Mouse (Mus musculus): ENCODE data around the gene Olfr148. TPM values are rescaled to one million over a fixed set of nuclear protein-coding genes. Genes with fewer than 3 reads are reported as not detected.

Olfr148 gene
- total RNA-seq (2021) (not detected), polyA plus RNA-seq (2012; rRNA removed) (not detected in 2 replicates)
- long read RNA-seq, result 0 reads

- no peak for DNase-seq
These were observed at the start of gene Olfr148 for GRCm38 (mm10) chr9:39610355-39610754. Gene Olfr148 (plus strand): TSS chr9:39610655.

DNA sequence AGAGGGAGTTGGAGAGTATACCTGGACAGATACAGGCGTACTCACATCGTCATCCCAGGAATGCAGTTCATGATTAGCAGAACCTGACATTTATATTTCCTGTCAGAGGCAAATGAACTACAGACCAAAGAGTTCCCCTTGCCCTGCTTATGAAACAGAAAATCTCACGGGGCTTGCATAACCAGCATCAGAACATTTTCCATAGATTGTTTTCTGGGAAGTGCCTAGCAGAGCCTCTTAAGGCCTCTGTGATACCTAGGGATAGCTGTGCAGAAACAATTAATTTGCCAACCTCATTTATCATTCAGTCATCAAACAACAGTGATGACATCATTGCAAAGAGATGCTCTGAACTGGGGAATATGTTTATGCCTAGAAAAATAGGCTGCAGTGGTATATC, 35.0 kb upstream of the Olfr148 start, which contains the start of gene Olfr959:
Gene Olfr959, minus strand, starts transcription at position 101 of the 400 bp plus-strand sequence.
- DNase-seq, result no peak

DNA sequence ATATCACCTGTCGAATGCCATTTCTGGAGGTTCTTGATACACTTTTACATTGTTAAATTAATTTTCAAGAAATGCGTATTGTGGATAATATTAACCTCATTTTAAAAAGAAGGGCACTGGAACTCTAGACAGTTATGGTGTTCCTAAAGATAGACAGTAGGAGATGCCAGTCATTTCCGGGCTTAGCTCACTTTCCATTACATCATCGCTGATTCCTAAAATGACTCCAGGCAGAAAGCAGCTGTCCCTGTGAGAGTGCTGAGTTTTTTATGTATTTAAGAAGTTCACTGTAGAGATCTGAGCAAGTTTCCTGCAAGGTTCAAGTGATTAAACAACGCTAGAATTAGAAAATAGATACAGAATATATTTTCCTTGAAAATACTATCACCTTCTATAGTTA, 33.4 kb upstream of the Olfr148 start:
- no peak for DNase-seq

- DNase-seq, result no peak
These were observed 7.7 kb upstream of the Olfr148 start for GRCm38 (mm10) chr9:39602536-39603332.

- peak; percentile 5 for DNase-seq
These were observed 7.1 kb upstream of the Olfr148 start for GRCm38 (mm10) chr9:39603333-39603845.

DNA sequence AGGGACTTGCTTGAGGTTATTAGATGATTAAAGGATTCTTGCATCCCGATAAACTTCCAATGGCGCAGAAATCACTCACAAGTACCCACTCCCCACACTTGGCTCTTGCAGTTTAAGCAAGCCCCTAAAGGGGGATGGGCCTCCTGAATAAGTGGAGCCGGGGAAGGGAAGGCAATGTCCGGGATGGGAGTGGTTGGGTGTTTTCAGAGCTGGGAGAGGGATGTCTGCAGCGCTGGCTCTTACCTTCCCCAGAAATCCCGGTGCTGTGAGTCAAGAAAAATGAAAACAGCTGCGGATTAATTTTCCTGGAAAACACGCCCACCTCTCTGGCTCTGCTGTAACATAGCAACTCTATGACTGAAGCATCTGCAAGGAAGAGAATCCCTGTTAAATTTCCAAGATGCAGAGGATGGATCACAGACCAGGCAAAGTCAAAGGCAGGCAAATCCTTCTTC, 6.4 kb upstream of the Olfr148 start, which contains the start of gene AW551984:
Gene AW551984, minus strand, starts transcription at position 405 of the 455 bp plus-strand sequence.
- no peak for DNase-seq

GRCm38 (mm10) chr9:39608497-39608896, 2.0 kb upstream of the Olfr148 start:
- DNase-seq, result no peak

DNA sequence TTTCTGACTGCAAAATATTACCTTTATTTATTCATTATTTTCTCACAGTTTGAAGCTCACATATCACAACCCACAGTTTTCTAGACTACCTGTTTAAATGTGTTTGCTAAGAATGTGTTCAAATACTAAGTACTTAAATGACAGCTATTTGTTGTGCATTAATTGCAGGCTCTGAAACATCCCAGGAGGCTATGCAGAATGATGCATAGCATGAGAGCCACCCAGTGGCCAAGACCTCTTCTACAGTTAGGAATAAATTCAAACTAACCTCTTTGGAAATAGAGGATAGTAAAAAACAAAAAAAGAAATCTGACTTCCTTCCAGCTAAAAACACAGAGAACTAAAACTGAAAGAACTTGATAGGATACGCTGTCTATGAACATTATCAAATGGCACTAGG, 1.5 kb downstream of the Olfr148 start:
- DNase-seq, result no peak

- DNase-seq, result no peak
These were observed 10.6 kb downstream of the Olfr148 start, which contains the start of gene Olfr960 for GRCm38 (mm10) chr9:39621073-39621472. Gene Olfr960 (plus strand): TSS chr9:39621373.

DNA sequence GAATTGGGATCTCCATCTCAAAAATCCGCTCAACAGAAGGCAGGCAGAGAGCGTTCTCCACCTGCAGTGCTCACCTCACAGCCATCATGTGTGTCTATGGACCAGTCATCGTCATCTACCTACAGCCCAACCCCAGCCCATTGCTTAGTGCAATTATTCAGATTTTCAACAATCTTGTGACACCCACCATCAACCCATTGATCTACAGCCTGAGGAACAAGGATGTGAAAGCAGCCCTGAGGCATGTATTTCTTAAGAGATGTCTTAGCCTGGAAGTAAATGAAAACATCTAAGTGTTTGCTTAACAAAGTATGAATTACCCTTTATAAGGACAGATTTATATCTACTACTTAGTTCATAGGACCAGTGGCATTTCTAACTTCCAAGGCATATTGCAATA, 13.3 kb downstream of the Olfr148 start:
- no peak for DNase-seq

DNA sequence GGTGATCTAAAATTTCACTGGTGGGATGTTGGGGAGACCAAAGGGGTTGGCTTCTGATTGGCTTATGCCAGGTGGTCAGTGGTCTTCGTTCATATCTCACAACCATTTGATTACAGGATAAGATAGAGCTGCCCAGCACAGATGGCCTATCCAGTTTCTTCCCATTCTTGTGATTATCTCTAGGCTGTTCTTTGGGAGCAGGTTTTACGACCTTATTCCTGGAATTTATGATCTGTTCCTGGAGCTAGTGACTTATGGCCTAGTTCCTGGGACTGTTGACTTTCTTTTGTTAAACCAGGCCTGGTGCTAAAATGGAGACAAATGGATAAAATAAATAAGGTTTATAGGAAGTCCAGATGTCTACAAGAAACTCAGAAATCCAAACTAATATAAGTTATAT, 14.3 kb downstream of the Olfr148 start:
- DNase-seq, result no peak

DNA sequence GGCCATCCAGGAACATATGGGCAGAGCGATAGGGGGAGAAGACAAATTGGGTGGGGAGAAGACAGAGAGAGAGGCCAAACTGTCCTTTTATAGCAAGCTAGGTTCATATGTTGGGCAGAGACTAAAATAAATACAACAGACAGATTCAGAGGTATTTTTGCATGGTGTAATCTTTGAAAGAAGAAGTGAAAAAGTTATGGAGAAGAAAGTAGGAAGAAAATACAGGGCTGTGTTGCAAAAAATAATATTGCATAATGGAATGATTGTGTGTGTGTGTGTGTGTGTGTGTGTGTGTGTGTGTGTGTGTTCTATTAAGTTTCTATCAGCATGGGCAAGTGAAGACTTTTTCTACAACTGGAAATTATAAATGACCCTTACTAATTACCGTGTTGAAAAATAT, 18.6 kb downstream of the Olfr148 start:
- no peak for DNase-seq

DNA sequence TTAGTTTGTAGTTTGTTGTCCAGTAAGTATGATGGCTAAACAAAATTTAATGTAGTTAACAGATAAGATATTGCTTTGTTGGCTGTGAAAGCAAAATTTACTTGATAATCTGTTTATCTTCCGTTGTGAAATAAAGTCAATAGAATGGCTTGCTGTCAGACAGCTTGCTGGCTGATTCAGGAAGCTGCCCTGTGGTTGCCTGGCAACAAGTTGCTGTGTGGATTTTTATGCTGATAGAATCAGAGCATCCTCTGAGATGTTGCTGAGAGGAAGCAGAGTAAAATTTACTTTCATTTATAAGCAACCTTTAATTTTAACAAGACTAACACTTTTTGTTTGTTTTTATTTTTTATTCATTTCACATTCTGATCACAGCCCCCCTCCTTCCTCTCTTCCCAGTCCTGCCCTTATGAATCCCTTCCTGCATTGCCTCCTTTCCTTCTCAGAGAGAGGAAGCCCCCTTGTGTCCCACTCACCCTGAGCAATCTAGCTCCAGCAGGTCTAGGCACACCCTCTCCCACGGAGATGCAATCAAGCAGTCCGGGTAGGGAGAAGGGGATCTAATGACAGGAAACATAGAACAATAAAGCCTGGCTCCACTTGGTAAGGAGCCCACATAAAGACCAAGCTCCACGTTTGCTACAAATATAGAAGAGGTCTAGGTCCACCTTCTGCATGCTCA, 23.6 kb downstream of the Olfr148 start:
- no peak for DNase-seq

- DNase-seq, result no peak
These were observed 34.3 kb downstream of the Olfr148 start, which contains the start of gene Olfr961 for GRCm38 (mm10) chr9:39644785-39645184. Gene Olfr961 (plus strand): TSS chr9:39645085.

GRCm38 (mm10) chr9:39647382-39647781, 36.9 kb downstream of the Olfr148 start:
- DNase-seq, result no peak

DNA sequence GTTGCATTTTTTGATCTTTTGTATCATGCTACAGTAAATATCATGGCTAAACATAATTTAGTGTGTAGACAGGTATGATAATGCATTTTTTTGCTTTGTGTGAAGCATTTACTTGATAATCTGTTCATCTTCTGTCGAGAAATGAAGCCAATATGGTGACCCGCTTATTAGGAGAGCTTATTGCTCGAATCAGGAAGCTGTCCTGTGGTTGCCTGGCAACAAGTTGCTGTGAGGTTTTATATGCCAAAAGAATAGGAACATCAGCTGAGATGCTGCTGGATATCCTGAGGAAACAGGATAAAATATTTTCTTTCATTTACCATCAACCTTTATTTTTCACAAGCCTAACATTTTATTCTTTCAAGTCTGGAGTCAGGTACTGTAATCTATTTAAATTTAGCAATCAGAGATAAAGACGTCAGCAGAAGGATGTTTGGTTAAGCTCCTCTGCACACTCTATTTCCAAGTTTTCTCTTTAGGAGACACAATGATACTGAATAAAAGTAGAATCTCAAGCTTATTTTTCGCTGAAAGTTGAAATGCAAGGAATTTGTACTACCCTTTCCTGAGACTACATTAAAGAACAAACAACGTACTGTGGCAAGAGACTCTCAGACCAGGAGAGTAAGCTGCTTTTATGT, 44.4 kb downstream of the Olfr148 start:
- no peak for DNase-seq

Other genes with a start within 250 kb of the Olfr148 start
- not detected for gene Olfr951, start 223.2 kb upstream of the Olfr148 start, total RNA-seq (2021)
- gene Olfr951, start 223.2 kb upstream of the Olfr148 start, polyA plus RNA-seq (2012; rRNA removed), result not detected in 2 replicates
- gene Olfr952, start 183.5 kb upstream of the Olfr148 start, total RNA-seq (2021), result not detected
- not detected in 2 replicates for gene Olfr952, start 183.5 kb upstream of the Olfr148 start, polyA plus RNA-seq (2012; rRNA removed)
- gene Olfr954, start 154.0 kb upstream of the Olfr148 start, total RNA-seq (2021), result not detected
- gene Olfr954, start 154.0 kb upstream of the Olfr148 start, polyA plus RNA-seq (2012; rRNA removed), result not detected in 2 replicates
- not detected for gene Olfr955, start 138.7 kb upstream of the Olfr148 start, total RNA-seq (2021)
- gene Olfr955, start 138.7 kb upstream of the Olfr148 start, polyA plus RNA-seq (2012; rRNA removed), result not detected in 2 replicates
- not detected for gene Olfr44, start 116.7 kb upstream of the Olfr148 start, total RNA-seq (2021)
- not detected in 2 replicates for gene Olfr44, start 116.7 kb upstream of the Olfr148 start, polyA plus RNA-seq (2012; rRNA removed)
- gene Olfr957, start 94.8 kb upstream of the Olfr148 start, total RNA-seq (2021), result not detected
- not detected in 2 replicates for gene Olfr957, start 94.8 kb upstream of the Olfr148 start, polyA plus RNA-seq (2012; rRNA removed)
- gene Olfr958, start 56.6 kb upstream of the Olfr148 start, total RNA-seq (2021), result not detected
- gene Olfr958, start 56.6 kb upstream of the Olfr148 start, polyA plus RNA-seq (2012; rRNA removed), result not detected in 2 replicates
- gene Olfr959, start 35.1 kb upstream of the Olfr148 start, total RNA-seq (2021), result not detected
- gene Olfr959, start 35.1 kb upstream of the Olfr148 start, polyA plus RNA-seq (2012; rRNA removed), result not detected in 2 replicates
- gene AW551984, start 6.3 kb upstream of the Olfr148 start, total RNA-seq (2021), result 10 to 100 TPM in 1 of 2 experiments, 1 to 10 TPM in 1; 9.0 to 12.1 TPM
- gene AW551984, start 6.3 kb upstream of the Olfr148 start, polyA plus RNA-seq (2012; rRNA removed), result 9.0 and 15.0 TPM in 2 replicates
- gene Olfr960, start 10.7 kb downstream of the Olfr148 start, total RNA-seq (2021), result not detected
- not detected in 2 replicates for gene Olfr960, start 10.7 kb downstream of the Olfr148 start, polyA plus RNA-seq (2012; rRNA removed)
- gene Olfr961, start 34.4 kb downstream of the Olfr148 start, total RNA-seq (2021), result not detected
- gene Olfr961, start 34.4 kb downstream of the Olfr148 start, polyA plus RNA-seq (2012; rRNA removed), result not detected in 2 replicates
- gene Olfr963, start 56.5 kb downstream of the Olfr148 start, total RNA-seq (2021), result not detected
- not detected in 2 replicates for gene Olfr963, start 56.5 kb downstream of the Olfr148 start, polyA plus RNA-seq (2012; rRNA removed)
- gene Olfr149, start 96.5 kb downstream of the Olfr148 start, total RNA-seq (2021), result not detected
- not detected in 2 replicates for gene Olfr149, start 96.5 kb downstream of the Olfr148 start, polyA plus RNA-seq (2012; rRNA removed)
- gene Olfr965, start 100.7 kb downstream of the Olfr148 start, total RNA-seq (2021), result not detected
- not detected in 2 replicates for gene Olfr965, start 100.7 kb downstream of the Olfr148 start, polyA plus RNA-seq (2012; rRNA removed)
- not detected for gene Olfr150, start 120.3 kb downstream of the Olfr148 start, total RNA-seq (2021)
- not detected in 2 replicates for gene Olfr150, start 120.3 kb downstream of the Olfr148 start, polyA plus RNA-seq (2012; rRNA removed)
- not detected for gene Olfr967, start 135.6 kb downstream of the Olfr148 start, total RNA-seq (2021)
- not detected in 2 replicates for gene Olfr967, start 135.6 kb downstream of the Olfr148 start, polyA plus RNA-seq (2012; rRNA removed)
- not detected for gene Olfr968, start 172.6 kb downstream of the Olfr148 start, total RNA-seq (2021)
- gene Olfr968, start 172.6 kb downstream of the Olfr148 start, polyA plus RNA-seq (2012; rRNA removed), result not detected in 2 replicates
- gene Olfr969, start 180.3 kb downstream of the Olfr148 start, total RNA-seq (2021), result not detected
- gene Olfr969, start 180.3 kb downstream of the Olfr148 start, polyA plus RNA-seq (2012; rRNA removed), result not detected in 2 replicates
- gene Olfr970, start 198.2 kb downstream of the Olfr148 start, total RNA-seq (2021), result not detected
- not detected in 2 replicates for gene Olfr970, start 198.2 kb downstream of the Olfr148 start, polyA plus RNA-seq (2012; rRNA removed)
- gene Olfr971, start 226.2 kb downstream of the Olfr148 start, total RNA-seq (2021), result not detected
- gene Olfr971, start 226.2 kb downstream of the Olfr148 start, polyA plus RNA-seq (2012; rRNA removed), result not detected in 2 replicates